Mouse (Mus musculus): ENCODE measurements around the gene Tnfrsf21. TPM values are rescaled to one million over a fixed set of nuclear protein-coding genes. Genes with fewer than 3 reads are reported as not detected.

Gene Tnfrsf21
- polyA plus RNA-seq (2012; rRNA removed): 26.3 and 38.2 TPM in 2 replicates

DNA sequence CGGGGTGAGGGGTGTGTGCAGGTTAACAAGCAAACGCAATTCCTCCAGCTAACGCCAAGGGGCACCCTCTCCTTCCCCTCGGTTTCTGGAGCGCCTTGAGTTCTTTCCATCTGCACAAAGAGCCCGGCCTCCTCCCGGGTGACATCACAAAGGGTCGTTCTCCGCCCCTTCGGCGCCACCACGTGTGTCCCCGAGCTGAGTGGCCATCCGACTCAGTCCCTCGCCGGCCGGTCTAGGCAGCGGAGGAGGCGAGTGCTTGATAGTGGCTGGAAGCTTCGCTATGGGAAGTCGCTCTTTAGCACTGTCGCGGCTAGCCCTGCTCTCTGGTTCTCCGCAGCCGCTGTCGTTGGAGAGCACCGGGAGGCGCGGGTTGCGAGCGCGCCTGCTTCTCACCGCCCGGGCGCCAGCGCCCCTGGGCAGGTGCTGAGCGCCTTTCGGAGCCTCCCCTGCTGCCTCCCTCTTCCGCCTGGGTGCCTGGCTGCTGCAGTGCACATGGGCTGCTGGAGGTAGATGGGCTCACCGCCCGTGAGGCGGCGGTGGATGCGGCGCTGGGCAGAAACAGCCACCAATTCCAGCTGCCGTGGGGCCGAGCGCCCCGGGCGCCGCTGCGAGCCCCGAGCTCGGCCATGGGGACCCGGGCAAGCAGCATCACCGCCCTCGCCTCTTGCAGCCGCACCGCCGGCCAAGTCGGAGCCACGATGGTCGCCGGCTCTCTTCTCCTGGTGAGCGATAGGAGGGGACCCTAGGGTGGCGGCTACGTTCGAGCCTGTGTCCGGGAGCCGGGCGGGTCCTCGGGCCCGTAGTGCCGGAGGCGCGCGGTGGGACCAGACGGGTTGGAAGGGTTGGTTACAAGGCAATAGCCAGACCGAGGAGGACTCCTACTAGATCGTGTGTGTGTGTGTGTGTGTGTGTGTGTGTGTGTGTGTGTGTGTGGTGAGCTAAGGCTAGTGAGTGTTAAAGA is at the start of gene Tnfrsf21:
Tnfrsf21 (plus strand) TSS at position 185 of the 961 bp plus-strand sequence.
- TF ChIP-seq POLR2A (IDR thresholded peaks at IDR 0.05; ENCODE audit: low read depth, low read length): no peak
- TF ChIP-seq CTCF (IDR thresholded peaks at IDR 0.05; ENCODE audit: extremely low read depth, insufficient read depth, insufficient read length, insufficient replicate concordance): peak; percentile 73
- peak within 1 kb of the TSS; percentile 50 for H3K27ac ChIP-seq (ENCODE audit: insufficient read depth, low read length)

DNA sequence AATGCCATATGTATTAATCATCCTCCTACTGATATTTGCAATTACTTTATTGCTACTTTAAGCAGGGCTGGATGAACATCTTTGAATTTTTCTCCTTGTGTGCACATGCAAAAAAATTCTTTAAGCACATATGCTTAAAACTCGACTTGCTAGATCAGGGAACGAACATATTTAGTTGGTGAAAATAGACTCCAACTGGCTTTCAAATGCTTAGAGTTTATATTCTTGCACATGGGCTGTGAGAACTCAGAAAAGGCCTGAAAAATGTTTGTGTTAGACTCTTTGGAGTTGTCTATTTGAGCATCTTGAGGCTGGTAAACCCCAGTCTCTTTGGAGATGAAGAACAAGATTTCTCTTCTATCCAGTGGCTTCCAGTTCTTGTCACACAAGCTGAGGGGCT is 48.2 kb upstream of the Tnfrsf21 start:
- TF ChIP-seq CTCF (IDR thresholded peaks at IDR 0.05; ENCODE audit: extremely low read depth, insufficient read depth, insufficient read length, insufficient replicate concordance): no peak
- no peak for TF ChIP-seq POLR2A (IDR thresholded peaks at IDR 0.05; ENCODE audit: low read depth, low read length)
- WGBS: 80% methylated on average over 2 of the region's 2 CpGs
- DNase-seq (ENCODE audit: low read depth in 1 of 2, low spot score in 2 of 2): no peak

More for the DNA sequence above, at the start of gene Tnfrsf21:
- H3K27me3 ChIP-seq (ENCODE audit: control insufficient read depth, insufficient read depth, low read length): no peaks in the 10 kb centered on the region; the same call in 1 of the 2 replicates
- DNase-seq (ENCODE audit: low read depth in 1 of 2, low spot score in 2 of 2): peak; percentile 55 to 79
- no peaks in the 10 kb centered on the region for H3K36me3 ChIP-seq (ENCODE audit: control insufficient read depth, insufficient read depth, low read length)
- WGBS: under 1% methylated on average over 78 of the region's 80 CpGs
- no peaks in the 10 kb centered on the region; the same call in 1 of the 2 replicates for H3K4me1 ChIP-seq (ENCODE audit: control insufficient read depth, insufficient read depth, insufficient read length)
- peak within 1 kb of the TSS; percentile 72 for H3K4me3 ChIP-seq (ENCODE audit: extremely low read depth, insufficient read depth, insufficient read length)

DNA sequence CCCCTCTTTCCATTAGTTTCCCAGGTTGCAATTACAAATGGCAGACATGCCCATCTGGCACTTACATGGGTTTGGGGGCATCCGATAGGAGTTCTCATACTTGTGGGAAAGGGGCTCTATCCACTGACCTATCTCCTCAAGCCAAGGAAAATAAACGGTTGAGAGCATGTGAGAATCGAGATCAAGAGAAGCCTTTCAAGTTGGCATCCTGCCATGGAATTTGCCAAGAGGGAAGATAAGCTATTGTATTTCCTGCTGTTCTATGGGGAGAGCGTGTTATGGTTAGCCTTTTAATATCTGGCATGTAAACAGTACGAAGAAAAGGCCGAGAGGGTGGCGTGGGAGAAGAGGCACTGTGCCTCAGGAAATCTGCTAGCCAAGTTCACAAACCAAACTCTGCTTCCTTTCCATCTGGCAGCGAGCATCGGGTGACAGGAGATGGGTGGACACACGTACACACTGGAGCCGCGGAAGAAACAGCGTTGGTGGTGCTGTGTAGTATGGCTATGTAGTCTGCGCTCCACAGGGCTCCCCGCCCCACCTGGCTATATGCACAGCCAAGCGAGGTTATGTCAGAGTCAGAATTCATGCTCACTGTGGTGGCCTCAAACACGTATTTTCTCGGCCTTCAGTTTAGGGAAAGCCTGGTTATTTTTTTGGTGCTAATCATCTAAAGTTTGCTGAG is 40.9 kb upstream of the Tnfrsf21 start:
- Histone ChIP-seq H3K36me3 (ENCODE audit: control insufficient read depth, insufficient read depth, low read length) (no peaks in the 10 kb centered on the region), H3K27ac (ENCODE audit: insufficient read depth, low read length) (no peak overlapping the region), H3K4me1 (ENCODE audit: control insufficient read depth, insufficient read depth, insufficient read length) (no peaks in the 10 kb centered on the region), H3K4me3 (ENCODE audit: extremely low read depth, insufficient read depth, insufficient read length) (no peak overlapping the region), H3K27me3 (ENCODE audit: control insufficient read depth, insufficient read depth, low read length) (no peaks in the 10 kb centered on the region)
- DNase-seq (ENCODE audit: low read depth in 1 of 2, low spot score in 2 of 2): no peak
- 51% methylated on average over 18 of the region's 18 CpGs for WGBS
- TF ChIP-seq POLR2A (IDR thresholded peaks at IDR 0.05; ENCODE audit: low read depth, low read length) (no peak), CTCF (IDR thresholded peaks at IDR 0.05; ENCODE audit: extremely low read depth, insufficient read depth, insufficient read length, insufficient replicate concordance) (no peak)

More for the DNA sequence above, 48.2 kb upstream of the Tnfrsf21 start:
- H3K27me3 ChIP-seq (ENCODE audit: control insufficient read depth, insufficient read depth, low read length): no peaks in the 10 kb centered on the region
- no peaks in the 10 kb centered on the region for H3K4me1 ChIP-seq (ENCODE audit: control insufficient read depth, insufficient read depth, insufficient read length)
- H3K36me3 ChIP-seq (ENCODE audit: control insufficient read depth, insufficient read depth, low read length): no peaks in the 10 kb centered on the region
- H3K4me3 ChIP-seq (ENCODE audit: extremely low read depth, insufficient read depth, insufficient read length): no peak overlapping the region
- no peak overlapping the region for H3K27ac ChIP-seq (ENCODE audit: insufficient read depth, low read length)

DNA sequence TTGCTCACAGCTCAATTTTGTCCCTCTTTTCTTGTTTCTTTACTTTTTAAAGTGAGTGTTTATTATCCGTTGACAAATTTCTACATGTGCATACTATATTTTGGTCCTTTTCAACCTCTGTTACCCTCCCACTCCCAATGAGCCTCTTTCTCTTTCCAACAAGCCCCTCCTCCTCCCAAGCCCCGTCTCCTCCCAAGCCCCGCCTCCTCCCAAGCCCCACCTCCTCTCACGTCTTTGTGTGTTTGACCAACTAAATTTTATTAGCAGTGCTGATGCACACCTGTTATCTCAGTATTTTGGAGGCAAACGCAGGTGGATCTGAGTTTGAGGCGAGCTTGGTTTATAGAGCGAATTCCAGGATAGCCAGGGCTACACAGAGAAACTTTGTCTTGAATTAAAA is 38.6 kb upstream of the Tnfrsf21 start:
- Histone ChIP-seq H3K36me3 (ENCODE audit: control insufficient read depth, insufficient read depth, low read length) (no peaks in the 10 kb centered on the region), H3K27me3 (ENCODE audit: control insufficient read depth, insufficient read depth, low read length) (no peaks in the 10 kb centered on the region), H3K27ac (ENCODE audit: insufficient read depth, low read length) (no peak overlapping the region), H3K4me3 (ENCODE audit: extremely low read depth, insufficient read depth, insufficient read length) (no peak overlapping the region), H3K4me1 (ENCODE audit: control insufficient read depth, insufficient read depth, insufficient read length) (no peaks in the 10 kb centered on the region)
- 71% methylated on average over 7 of the region's 7 CpGs for WGBS
- TF ChIP-seq CTCF (IDR thresholded peaks at IDR 0.05; ENCODE audit: extremely low read depth, insufficient read depth, insufficient read length, insufficient replicate concordance): no peak
- no peak for TF ChIP-seq POLR2A (IDR thresholded peaks at IDR 0.05; ENCODE audit: low read depth, low read length)
- no peak for DNase-seq (ENCODE audit: low read depth in 1 of 2, low spot score in 2 of 2)

DNA sequence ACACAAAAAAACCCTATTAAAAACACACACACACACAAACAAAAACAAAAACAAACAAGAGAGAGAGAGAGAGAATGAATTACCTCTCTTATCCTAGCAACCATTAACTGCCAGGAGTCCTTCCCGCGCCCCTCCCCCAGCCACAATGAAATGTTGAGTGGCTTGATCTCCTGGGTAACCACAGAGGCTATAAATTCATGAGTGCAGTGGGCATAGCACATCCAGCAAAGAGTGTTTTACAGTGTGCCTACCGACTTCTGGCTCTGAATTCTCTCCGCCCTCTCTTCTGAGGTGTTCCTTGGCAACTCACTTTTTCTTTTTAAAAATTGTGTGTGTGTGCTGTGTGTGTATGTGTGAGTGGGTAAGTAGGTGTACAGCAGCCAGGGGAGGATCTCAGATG is 38.0 kb upstream of the Tnfrsf21 start:
- H3K4me1 ChIP-seq (ENCODE audit: control insufficient read depth, insufficient read depth, insufficient read length): no peaks in the 10 kb centered on the region
- TF ChIP-seq CTCF (IDR thresholded peaks at IDR 0.05; ENCODE audit: extremely low read depth, insufficient read depth, insufficient read length, insufficient replicate concordance) (no peak), POLR2A (IDR thresholded peaks at IDR 0.05; ENCODE audit: low read depth, low read length) (no peak)
- no peak for DNase-seq (ENCODE audit: low read depth in 1 of 2, low spot score in 2 of 2)
- WGBS: 51% methylated on average over 4 of the region's 4 CpGs
- H3K27ac ChIP-seq (ENCODE audit: insufficient read depth, low read length): no peak overlapping the region
- no peaks in the 10 kb centered on the region for H3K27me3 ChIP-seq (ENCODE audit: control insufficient read depth, insufficient read depth, low read length)
- no peak overlapping the region for H3K4me3 ChIP-seq (ENCODE audit: extremely low read depth, insufficient read depth, insufficient read length)
- H3K36me3 ChIP-seq (ENCODE audit: control insufficient read depth, insufficient read depth, low read length): no peaks in the 10 kb centered on the region

DNA sequence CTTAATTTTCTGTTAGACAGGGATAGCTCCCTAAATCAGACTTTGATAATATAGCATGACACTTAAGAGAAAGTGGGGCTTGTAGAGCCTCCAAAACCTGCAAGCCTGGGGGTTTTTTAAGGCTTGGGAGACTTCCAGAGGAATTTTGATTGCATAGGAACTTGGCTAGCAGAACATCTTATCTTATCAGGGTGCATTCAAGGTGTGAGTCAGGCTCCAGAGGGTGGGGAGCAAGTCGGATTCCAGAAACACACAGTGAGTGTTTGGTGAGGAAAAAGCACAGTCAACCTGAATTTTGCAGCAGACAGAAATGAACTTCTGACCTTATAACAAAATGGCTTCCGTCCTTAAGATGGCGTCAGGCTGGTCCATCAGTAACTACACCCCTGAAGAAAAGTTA is 34.5 kb upstream of the Tnfrsf21 start:
- H3K4me1 ChIP-seq (ENCODE audit: control insufficient read depth, insufficient read depth, insufficient read length): no peaks in the 10 kb centered on the region
- H3K4me3 ChIP-seq (ENCODE audit: extremely low read depth, insufficient read depth, insufficient read length): no peak overlapping the region

More for the DNA sequence above, 34.5 kb upstream of the Tnfrsf21 start:
- WGBS: 92% methylated on average over 3 of the region's 3 CpGs
- no peak overlapping the region for H3K27ac ChIP-seq (ENCODE audit: insufficient read depth, low read length)
- H3K27me3 ChIP-seq (ENCODE audit: control insufficient read depth, insufficient read depth, low read length): no peaks in the 10 kb centered on the region
- DNase-seq (ENCODE audit: low read depth in 1 of 2, low spot score in 2 of 2): no peak
- H3K36me3 ChIP-seq (ENCODE audit: control insufficient read depth, insufficient read depth, low read length): no peaks in the 10 kb centered on the region
- TF ChIP-seq POLR2A (IDR thresholded peaks at IDR 0.05; ENCODE audit: low read depth, low read length): no peak
- no peak for TF ChIP-seq CTCF (IDR thresholded peaks at IDR 0.05; ENCODE audit: extremely low read depth, insufficient read depth, insufficient read length, insufficient replicate concordance)
